Mouse (Mus musculus) liver, postnatal 0 days (tissue): ENCODE results near the gene Efcab12. TPM values are rescaled to one million over a fixed set of nuclear protein-coding genes. Genes with fewer than 3 reads are reported as not detected.
A peak's percentile ranks its signal among the peaks of the same experiment; 100 is the strongest.

Experiments used
- ATAC-seq: fragments of 200-750 bp; cut with Nextera tagmentation; 2 replicates; pipeline ENCODE4 v1.8.0; 2017; ENCODE audit warnings: mild to moderate bottlenecking, moderate library complexity
- DNase-seq: peaks from one replicate; pipeline ENCODE4 v3.0.0-alpha.2; 2016
- H3K27ac ChIP-seq: fragments of 300-500 bp; sonication (generic); 2 replicates; pipeline ENCODE4 v1.5.1; 2014; ENCODE audit warnings: antibody characterized with exemption, moderate library complexity, mild to moderate bottlenecking, low read depth
- H3K27me3 ChIP-seq: fragments of 300-500 bp; sonication (generic); 2 replicates; pipeline ENCODE4 v1.6.1; 2014; ENCODE audit warnings: low read length, control low read depth, mixed read lengths; ENCODE audit not compliant: insufficient read depth
- H3K36me3 ChIP-seq: fragments of 300-500 bp; sonication (generic); replicated peaks from 2 replicates; pipeline ENCODE4 v1.6.1; 2014; ENCODE audit warnings: mild to moderate bottlenecking, control low read depth, low read length, moderate library complexity, mixed read lengths; ENCODE audit not compliant: insufficient read depth
- H3K4me1 ChIP-seq: fragments of 300-500 bp; sonication (generic); 2 replicates; pipeline ENCODE4 v1.6.1; 2014; ENCODE audit warnings: antibody characterized with exemption, mild to moderate bottlenecking, control low read depth; ENCODE audit not compliant: insufficient read depth
- H3K4me2 ChIP-seq: fragments of 300-500 bp; sonication (generic); 2 replicates; pipeline ENCODE4 v1.6.1; 2014; ENCODE audit warnings: low read depth, mild to moderate bottlenecking, low read length, moderate library complexity, mixed read lengths
- H3K4me3 ChIP-seq: fragments of 300-500 bp; sonication (generic); 2 replicates; pipeline ENCODE4 v1.5.1; 2014; ENCODE audit warnings: low read depth, low read length
- H3K9ac ChIP-seq: fragments of 300-500 bp; sonication (generic); replicated peaks from 2 replicates; pipeline ENCODE4 v1.6.1; 2014; ENCODE audit warnings: mild to moderate bottlenecking, moderate library complexity
- H3K9me3 ChIP-seq: fragments of 300-500 bp; sonication (generic); 2 replicates; pipeline ENCODE4 v1.6.1; 2016; ENCODE audit warnings: mild to moderate bottlenecking, control low read depth, low read length, mixed read lengths
- CTCF ChIP-seq: sonication (generic); IDR thresholded peaks from 2 replicates; pipeline ENCODE4 v1.5.1; 2016; ENCODE audit warnings: antibody characterized with exemption, low read depth
- EP300 ChIP-seq: IDR thresholded peaks from 2 replicates; pipeline ENCODE4 v1.6.1; 2016; ENCODE audit warnings: antibody characterized with exemption, low read depth, mild to moderate bottlenecking
- WGBS: fragments of 180-500 bp; shearing (Covaris S2); extraction: QIAGEN DNeasy Blood & Tissue Kit; methylation state at CpG from one replicate; pipeline ENCODE4 v1.1.7; 2014; ENCODE audit not compliant: insufficient replicate concordance; 5-methylcytosine and 5-hydroxymethylcytosine counted together
- polyA plus RNA-seq: library from polyadenylated mRNA; unstranded; fragments of >200 nt; fragmentation: Nextera tagmentation; extraction: Ambion mirVana; gene quantifications from 2 replicates; pipeline ENCODE4 v1.2.1, GENCODE M21; 2015

The Efcab12 gene
- polyA plus RNA-seq, 1 experiment from 2014 or later: not detected

DNA sequence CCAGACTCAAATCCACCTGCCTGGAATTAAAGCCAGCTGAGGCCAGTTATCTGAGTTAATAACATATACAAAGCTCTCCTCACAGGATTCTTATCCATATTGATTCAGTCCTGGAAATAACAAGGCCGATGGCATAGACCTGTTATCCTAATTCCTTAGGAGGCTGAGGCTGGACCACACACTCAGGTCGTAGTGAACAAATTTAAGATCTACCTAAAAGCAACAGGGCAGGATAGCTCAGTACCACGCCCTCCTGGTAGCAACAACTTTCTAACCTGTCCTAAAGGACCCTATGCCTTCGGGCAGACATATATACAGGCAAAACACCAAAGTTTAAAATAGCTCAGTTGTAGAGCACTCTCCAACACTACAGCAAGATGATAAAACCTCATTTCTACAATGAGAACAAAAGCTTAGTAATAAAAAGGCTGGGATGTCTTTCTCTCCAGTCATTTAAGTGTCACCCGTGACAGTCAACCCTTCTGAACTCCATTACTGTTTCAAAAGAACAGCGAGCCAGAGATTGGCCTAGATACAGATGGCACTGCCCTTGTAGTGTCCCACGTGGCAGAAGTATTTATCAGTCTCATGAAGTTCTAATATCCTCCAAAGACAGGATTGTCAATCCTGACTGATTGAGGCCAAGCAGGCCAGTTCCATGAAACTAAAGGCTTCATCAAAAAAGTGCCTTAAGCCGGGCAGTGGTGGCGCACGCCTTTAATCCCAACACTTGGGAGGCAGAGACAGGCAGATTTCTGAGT is 33.6 kb downstream of the Efcab12 start:
- no peaks in the 10 kb centered on the region for H3K27me3 ChIP-seq
- ATAC-seq (no peak), DNase-seq (no peak)
- H3K36me3 ChIP-seq: peaks cover 35% of the 10 kb centered on the region
- H3K9me3 ChIP-seq: no peaks in the 10 kb centered on the region
- H3K4me1 ChIP-seq: peaks cover 18% of the 10 kb centered on the region
- no peak overlapping the region for H3K9ac ChIP-seq
- H3K4me2 ChIP-seq: no peak overlapping the region
- no peak overlapping the region for H3K4me3 ChIP-seq
- H3K27ac ChIP-seq: no peak overlapping the region
- TF ChIP-seq EP300: no peak
- TF ChIP-seq CTCF: no peak
- 63% methylated on average over 10 of the region's 10 CpGs for whole genome bisulfite sequencing

DNA sequence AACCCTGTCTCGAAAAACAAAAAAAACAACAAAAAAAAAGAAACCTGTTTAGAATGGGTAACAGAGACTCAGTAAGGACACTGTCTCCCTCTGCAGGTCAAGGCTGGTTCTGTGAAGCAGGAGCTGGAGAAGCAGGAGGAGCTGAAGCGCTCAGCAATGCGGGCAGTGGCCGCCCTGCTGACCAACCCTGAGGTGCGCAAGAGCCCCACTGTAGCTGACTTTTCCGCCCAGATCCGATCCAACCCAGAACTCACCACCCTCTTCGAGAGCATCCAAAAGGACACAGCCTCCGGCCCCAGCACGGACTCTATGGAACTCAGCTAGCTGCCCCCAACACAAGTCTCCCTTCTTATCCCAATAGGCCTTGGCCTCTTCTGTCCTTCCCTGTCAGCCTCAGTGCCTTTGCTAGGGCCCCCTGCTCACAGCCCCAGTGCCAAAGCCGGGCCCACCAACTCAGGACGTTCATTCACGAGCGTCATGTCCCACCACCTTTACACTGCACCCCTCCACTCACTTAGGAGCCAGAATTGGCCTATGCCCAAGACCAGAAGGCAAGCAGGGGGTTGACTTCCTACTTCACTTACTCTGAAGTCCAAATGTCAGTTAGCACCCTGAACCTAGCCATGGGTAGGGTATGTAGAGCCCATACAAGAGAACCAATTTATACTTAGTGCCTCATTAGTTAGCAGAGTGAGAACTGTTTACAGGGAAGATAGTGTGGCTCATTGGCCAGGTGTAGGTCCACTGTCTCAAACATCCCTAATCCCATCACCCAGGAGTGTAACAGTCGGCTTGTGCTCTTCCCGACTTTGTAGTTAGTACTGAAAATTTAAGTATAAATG is 34.5 kb downstream of the Efcab12 start:
- Histone ChIP-seq H3K4me1 (peaks cover 14% of the 10 kb centered on the region), H3K36me3 (peaks cover 35% of the 10 kb centered on the region), H3K4me3 (no peak overlapping the region), H3K27me3 (no peaks in the 10 kb centered on the region), H3K27ac (0 out of 2 replicates have a peak overlapping the region, but pooled peaks have one; percentile 49), H3K9ac (no peak overlapping the region; the same call in 1 of the 2 replicates), H3K4me2 (no peak overlapping the region), H3K9me3 (no peaks in the 10 kb centered on the region)
- no peak for TF ChIP-seq EP300
- peak; percentile 79 for TF ChIP-seq CTCF
- ATAC-seq (peak; percentile 54), DNase-seq (peak; percentile 76)
- 43% methylated on average over 16 of the region's 16 CpGs for WGBS

DNA sequence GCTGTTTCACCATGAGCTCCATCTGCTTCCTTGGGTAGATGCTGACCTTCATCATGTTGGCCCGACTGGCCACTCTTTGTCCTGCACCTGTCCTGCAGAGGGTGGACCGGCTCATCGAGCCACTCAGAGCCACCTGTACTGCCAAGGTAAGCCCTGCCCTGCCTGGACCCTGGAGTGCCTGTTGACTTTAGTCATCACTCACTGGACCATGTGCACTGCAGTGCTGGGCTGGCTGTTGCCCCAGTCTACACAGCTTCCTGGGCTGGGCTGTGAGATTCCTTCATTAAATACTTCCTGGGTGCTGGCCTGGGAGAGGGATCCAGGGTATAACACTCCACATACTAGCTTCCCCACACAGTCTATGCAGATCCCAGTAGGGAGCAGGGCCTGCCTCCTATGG is 36.4 kb downstream of the Efcab12 start:
- WGBS: 79% methylated on average over 3 of the region's 3 CpGs
- Histone ChIP-seq H3K4me3 (no peak overlapping the region), H3K9ac (no peak overlapping the region), H3K9me3 (no peaks in the 10 kb centered on the region), H3K27me3 (no peaks in the 10 kb centered on the region), H3K4me2 (no peak overlapping the region), H3K36me3 (peaks cover 34% of the 10 kb centered on the region), H3K27ac (no peak overlapping the region), H3K4me1 (peaks cover 8% of the 10 kb centered on the region)
- ATAC-seq: no peak
- no peak for DNase-seq
- TF ChIP-seq CTCF (no peak), EP300 (no peak)

DNA sequence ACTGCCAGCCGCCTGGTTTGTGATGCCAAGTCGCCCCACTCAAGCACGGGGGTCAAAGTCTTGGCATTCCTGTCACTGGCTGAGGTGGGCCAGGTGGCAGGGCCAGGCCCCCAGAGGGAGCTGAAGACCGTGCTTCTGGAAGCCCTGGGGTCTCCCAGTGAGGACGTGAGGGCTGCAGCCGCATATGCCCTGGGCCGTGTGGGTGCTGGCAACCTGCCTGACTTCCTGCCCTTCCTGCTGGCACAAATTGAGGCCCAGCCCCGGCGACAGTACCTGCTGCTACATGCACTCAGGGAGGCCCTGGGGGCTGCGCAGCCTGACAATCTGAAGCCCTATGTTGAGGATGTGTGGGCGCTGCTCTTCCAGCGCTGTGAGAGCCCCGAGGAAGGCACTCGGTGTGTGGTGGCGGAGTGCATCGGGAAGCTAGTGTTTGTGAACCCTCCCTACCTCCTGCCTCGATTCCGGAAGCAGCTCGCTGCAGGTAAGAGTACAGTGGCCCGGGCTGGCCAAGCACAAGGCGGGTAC is 45.5 kb downstream of the Efcab12 start:
- peaks cover 11% of the 10 kb centered on the region for H3K36me3 ChIP-seq
- no peak overlapping the region for H3K4me3 ChIP-seq
- no peaks in the 10 kb centered on the region for H3K27me3 ChIP-seq
- ATAC-seq (no peak), DNase-seq (no peak)
- no peaks in the 10 kb centered on the region for H3K9me3 ChIP-seq
- H3K9ac ChIP-seq: no peak overlapping the region
- no peak overlapping the region for H3K4me2 ChIP-seq
- H3K27ac ChIP-seq: no peak overlapping the region
- WGBS: 87% methylated on average over 21 of the region's 21 CpGs
- H3K4me1 ChIP-seq: no peaks in the 10 kb centered on the region
- TF ChIP-seq EP300: no peak
- TF ChIP-seq CTCF: no peak

DNA sequence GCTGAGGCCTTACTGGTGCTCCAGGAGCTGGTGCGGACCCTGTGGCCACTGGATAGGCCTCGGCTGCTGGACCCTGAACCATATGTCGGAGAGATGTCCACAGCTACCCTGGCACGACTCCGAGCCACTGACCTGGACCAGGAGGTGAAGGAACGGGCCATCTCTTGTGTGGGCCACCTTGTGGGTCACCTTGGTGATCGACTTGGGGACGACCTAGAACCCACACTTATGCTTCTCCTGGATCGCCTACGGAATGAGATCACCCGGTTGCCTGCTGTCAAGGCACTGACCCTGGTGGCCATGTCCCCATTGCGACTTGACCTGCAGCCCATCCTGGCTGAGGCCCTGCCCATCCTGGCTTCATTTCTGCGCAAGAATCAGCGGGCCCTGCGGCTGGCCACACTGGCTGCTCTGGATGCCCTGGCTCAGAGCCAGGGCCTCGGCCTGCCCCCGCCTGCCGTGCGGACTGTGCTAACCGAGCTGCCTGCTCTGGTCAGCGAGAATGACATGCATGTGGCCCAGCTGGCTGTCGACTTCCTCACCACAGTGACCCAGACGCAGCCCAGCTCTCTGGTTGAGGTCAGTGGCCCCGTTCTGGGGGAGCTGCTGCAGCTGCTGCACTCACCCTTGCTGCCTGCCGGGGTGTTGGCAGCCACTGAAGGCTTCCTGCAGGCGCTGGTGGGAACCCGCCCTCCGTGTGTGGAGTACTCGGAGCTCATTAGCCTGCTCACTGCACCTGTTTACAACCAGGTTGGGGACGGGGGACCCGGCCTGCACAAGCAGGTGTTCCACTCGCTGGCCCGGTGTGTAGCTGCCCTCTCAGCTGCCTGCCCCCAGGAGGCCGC is 46.1 kb downstream of the Efcab12 start:
- Histone ChIP-seq H3K9me3 (no peaks in the 10 kb centered on the region), H3K36me3 (peaks cover 9% of the 10 kb centered on the region), H3K27me3 (no peaks in the 10 kb centered on the region), H3K9ac (no peak overlapping the region), H3K4me3 (no peak overlapping the region), H3K4me2 (no peak overlapping the region), H3K27ac (no peak overlapping the region), H3K4me1 (no peaks in the 10 kb centered on the region)
- 0 out of 2 replicates have a peak, but pooled peaks have one; percentile 12 for ATAC-seq
- DNase-seq: no peak
- TF ChIP-seq EP300 (no peak), CTCF (no peak)
- WGBS: 82% methylated on average over 34 of the region's 34 CpGs
